ENCODE assay signal across 8 mouse cellular contexts in genomic region chr11:120785145-120785544, GRCm38 (mm10). TPM values are rescaled to one million over a fixed set of nuclear protein-coding genes. Genes with fewer than 3 reads are reported as not detected.
DNase-seq lines count a peak whose midpoint lies in the region; ATAC-seq and TF ChIP-seq lines count a peak whose summit lies in the region.

No protein-coding gene starts in this region.

- peaks cover 20% of the 10 kb centered on the region for H3K36me3 ChIP-seq in heart, embryonic 11.5 days (ENCODE audit: control insufficient read depth, insufficient read depth, low read length)
- peaks cover 77% of the 10 kb centered on the region for H3K36me3 ChIP-seq in E14TG2a.4 (ENCODE audit: insufficient read depth, low read length)
- H3K36me3 ChIP-seq in forebrain, embryonic 15.5 days: peaks cover 49% of the 10 kb centered on the region
- H3K36me3 ChIP-seq in liver, embryonic 14.5 days (replicated peaks; ENCODE audit: control insufficient read depth, insufficient read depth, low read depth): peaks cover 33% of the 10 kb centered on the region

- peak overlapping the region; percentile 93 for H3K9ac ChIP-seq in heart, embryonic 11.5 days (ENCODE audit: low read depth, low read length)
- H3K9ac ChIP-seq in forebrain, embryonic 15.5 days (replicated peaks): peak overlapping the region; percentile 81
- H3K9ac ChIP-seq in liver, embryonic 14.5 days (replicated peaks): peak overlapping the region; percentile 89

- H3K9me3 ChIP-seq in heart, embryonic 11.5 days (replicated peaks; ENCODE audit: control insufficient read depth, low read length): no peaks in the 10 kb centered on the region
- no peaks in the 10 kb centered on the region for H3K9me3 ChIP-seq in E14TG2a.4 (ENCODE audit: low read length)
- H3K9me3 ChIP-seq in forebrain, embryonic 15.5 days: no peaks in the 10 kb centered on the region
- H3K9me3 ChIP-seq in liver, embryonic 14.5 days (ENCODE audit: control insufficient read depth, low read length): no peaks in the 10 kb centered on the region

- TF ChIP-seq EP300 in liver, embryonic 14.5 days (IDR thresholded peaks at IDR 0.05; ENCODE audit: low read depth): no peak

- no peak for DNase-seq in heart, adult 18-20 months
- no peak for DNase-seq in liver, embryonic 14.5 days (ENCODE audit: low read depth in 3 of 3, low spot score in 3 of 3)
- no peak for DNase-seq in thymus, postnatal 10 days (ENCODE audit: low spot score in 2 of 2)
- DNase-seq in adrenal gland, adult 18-20 months (ENCODE audit: low spot score in 2 of 2): no peak
- no peak for DNase-seq in cerebellum, adult 18-20 months

- H3K27me3 ChIP-seq in heart, embryonic 11.5 days (ENCODE audit: control insufficient read depth, insufficient read depth, low read length): peaks cover 8% of the 10 kb centered on the region
- H3K27me3 ChIP-seq in E14TG2a.4 (ENCODE audit: insufficient read depth, low read length): no peaks in the 10 kb centered on the region
- no peaks in the 10 kb centered on the region for H3K27me3 ChIP-seq in forebrain, embryonic 15.5 days
- H3K27me3 ChIP-seq in liver, embryonic 14.5 days (ENCODE audit: control insufficient read depth, insufficient read depth, low read length): no peaks in the 10 kb centered on the region

- peak overlapping the region; percentile 72 for H3K4me2 ChIP-seq in heart, embryonic 11.5 days
- H3K4me2 ChIP-seq in forebrain, embryonic 15.5 days (replicated peaks): peak overlapping the region; percentile 87
- H3K4me2 ChIP-seq in liver, embryonic 14.5 days (ENCODE audit: low read depth): peak overlapping the region; percentile 96

- WGBS in heart, embryonic 11.5 days (ENCODE audit: insufficient replicate concordance): 33% methylated on average over 9 of the region's 9 CpGs
- 35% methylated on average over 9 of the region's 9 CpGs for WGBS in forebrain, embryonic 15.5 days
- WGBS in liver, embryonic 14.5 days (ENCODE audit: insufficient replicate concordance): 34% methylated on average over 9 of the region's 9 CpGs

- peaks cover 12% of the 10 kb centered on the region for H3K4me1 ChIP-seq in heart, embryonic 11.5 days (ENCODE audit: control insufficient read depth, insufficient read depth, low read length)
- H3K4me1 ChIP-seq in E14TG2a.4 (replicated peaks; ENCODE audit: low read depth, low read length): peaks cover 62% of the 10 kb centered on the region
- peaks cover 32% of the 10 kb centered on the region for H3K4me1 ChIP-seq in forebrain, embryonic 15.5 days
- peaks cover 0 to 10% of the 10 kb centered on the region in 2 experiments; a peak in 3 of 4 replicates for H3K4me1 ChIP-seq in liver, embryonic 14.5 days (replicated peaks; ENCODE audit: control insufficient read depth in 2 of 2, insufficient read depth in 2 of 2, low read length in 1 of 2)

- TF ChIP-seq CTCF in E14TG2a.4 (conservative IDR thresholded peaks at IDR 0.05; ENCODE audit: low read length): no peak
- TF ChIP-seq CTCF in liver, embryonic 14.5 days (IDR thresholded peaks at IDR 0.05; ENCODE audit: low read depth): no peak

- H3K27ac ChIP-seq in heart, embryonic 11.5 days (ENCODE audit: low read depth, low read length): no peak overlapping the region
- no peak overlapping the region for H3K27ac ChIP-seq in forebrain, embryonic 15.5 days (replicated peaks)
- no peak overlapping the region for H3K27ac ChIP-seq in liver, embryonic 14.5 days

- peak overlapping the region; percentile 91 for H3K4me3 ChIP-seq in heart, embryonic 11.5 days (ENCODE audit: low read depth, low read length)
- peak overlapping the region; percentile 95 for H3K4me3 ChIP-seq in E14TG2a.4 (replicated peaks; ENCODE audit: low read length)
- H3K4me3 ChIP-seq in forebrain, embryonic 15.5 days: peak overlapping the region; percentile 72
- H3K4me3 ChIP-seq in liver, embryonic 14.5 days (ENCODE audit: insufficient read depth in 1 of 2, low read depth in 2 of 2, low read length in 2 of 2): peak overlapping the region; percentile 81 to 84

- no peak for ATAC-seq in heart, embryonic 11.5 days (replicated peaks; ENCODE audit: insufficient number of reproducible peaks, low FRiP score, low TSS enrichment)
- ATAC-seq in forebrain, embryonic 15.5 days (replicated peaks): no peak
- ATAC-seq in liver, embryonic 14.5 days (ENCODE audit: insufficient read depth): no peak

RNA-seq across cellular contexts. Expression of gene Gps1, which starts 1.1 kb away (rescaled TPM):
- polyA plus RNA-seq in heart, embryonic 11.5 days (2014; fragmentation: Nextera tagmentation; extraction: Ambion mirVana): 166 and 179 TPM in 2 replicates
- 10 to 100 TPM; 54.8 to 55.9 TPM for total RNA-seq in heart, adult 18-20 months (2021)
- 276 and 287 TPM in 2 replicates for polyA plus RNA-seq in forebrain, embryonic 15.5 days (2015; fragmentation: Nextera tagmentation; extraction: Ambion mirVana)
- polyA plus RNA-seq in liver, embryonic 14.5 days (2012; rRNA removed): 65.2 and 66.6 TPM in 2 replicates
- polyA plus RNA-seq in liver, embryonic 14.5 days (2014; fragmentation: Nextera tagmentation; extraction: Ambion mirVana): 76.5 and 78.6 TPM in 2 replicates
- total RNA-seq in adrenal gland, adult 18-20 months (2021): 100 to 1,000 TPM; 118 to 138 TPM

RNA-seq across cellular contexts. Expression of gene Rfng, which starts 1.1 kb away (rescaled TPM):
- polyA plus RNA-seq in heart, embryonic 11.5 days (2014; fragmentation: Nextera tagmentation; extraction: Ambion mirVana): 15.0 and 16.5 TPM in 2 replicates
- 10 to 100 TPM; 11.4 to 11.5 TPM for total RNA-seq in heart, adult 18-20 months (2021)
- 88.5 and 94.5 TPM in 2 replicates for polyA plus RNA-seq in forebrain, embryonic 15.5 days (2015; fragmentation: Nextera tagmentation; extraction: Ambion mirVana)
- polyA plus RNA-seq in liver, embryonic 14.5 days (2012; rRNA removed): 8.6 and 10.2 TPM in 2 replicates
- polyA plus RNA-seq in liver, embryonic 14.5 days (2014; fragmentation: Nextera tagmentation; extraction: Ambion mirVana): 5.5 and 9.6 TPM in 2 replicates
- 10 to 100 TPM; 18.5 to 19.4 TPM for total RNA-seq in adrenal gland, adult 18-20 months (2021)

RNA-seq across cellular contexts. Expression of gene Dus1l, which starts 11.1 kb away (rescaled TPM):
- 50.0 and 59.9 TPM in 2 replicates for polyA plus RNA-seq in heart, embryonic 11.5 days (2014; fragmentation: Nextera tagmentation; extraction: Ambion mirVana)
- total RNA-seq in heart, adult 18-20 months (2021): 10 to 100 TPM; 22.4 to 30.3 TPM
- polyA plus RNA-seq in forebrain, embryonic 15.5 days (2015; fragmentation: Nextera tagmentation; extraction: Ambion mirVana): 50.0 and 50.1 TPM in 2 replicates
- polyA plus RNA-seq in liver, embryonic 14.5 days (2012; rRNA removed): 25.4 and 34.0 TPM in 2 replicates
- 61.2 and 64.3 TPM in 2 replicates for polyA plus RNA-seq in liver, embryonic 14.5 days (2014; fragmentation: Nextera tagmentation; extraction: Ambion mirVana)
- total RNA-seq in adrenal gland, adult 18-20 months (2021): 10 to 100 TPM; 47.8 to 57.2 TPM

RNA-seq across cellular contexts. Expression of gene Hmga1b, which starts 22.6 kb away (rescaled TPM):
- polyA plus RNA-seq in heart, embryonic 11.5 days (2014; fragmentation: Nextera tagmentation; extraction: Ambion mirVana): 4.5 and 5.8 TPM in 2 replicates
- total RNA-seq in heart, adult 18-20 months (2021): 10 to 100 TPM; 23.6 to 49.8 TPM
- 1.8 and 2.4 TPM in 2 replicates for polyA plus RNA-seq in forebrain, embryonic 15.5 days (2015; fragmentation: Nextera tagmentation; extraction: Ambion mirVana)
- polyA plus RNA-seq in liver, embryonic 14.5 days (2012; rRNA removed): 1.3 and 2.0 TPM in 2 replicates
- 3.8 and 4.3 TPM in 2 replicates for polyA plus RNA-seq in liver, embryonic 14.5 days (2014; fragmentation: Nextera tagmentation; extraction: Ambion mirVana)
- 10 to 100 TPM; 10.1 to 14.6 TPM for total RNA-seq in adrenal gland, adult 18-20 months (2021)

RNA-seq across cellular contexts. Expression of gene Fasn, which starts 39.2 kb away (rescaled TPM):
- polyA plus RNA-seq in heart, embryonic 11.5 days (2014; fragmentation: Nextera tagmentation; extraction: Ambion mirVana): 33.9 and 42.6 TPM in 2 replicates
- total RNA-seq in heart, adult 18-20 months (2021): 100 to 1,000 TPM in 1 of 2 experiments, 10 to 100 TPM in 1; 41.4 to 258 TPM
- polyA plus RNA-seq in forebrain, embryonic 15.5 days (2015; fragmentation: Nextera tagmentation; extraction: Ambion mirVana): 78.3 and 80.6 TPM in 2 replicates
- 51.6 and 59.8 TPM in 2 replicates for polyA plus RNA-seq in liver, embryonic 14.5 days (2012; rRNA removed)
- polyA plus RNA-seq in liver, embryonic 14.5 days (2014; fragmentation: Nextera tagmentation; extraction: Ambion mirVana): 17.7 and 22.3 TPM in 2 replicates
- 1,000 to 10,000 TPM; 2,155 to 5,020 TPM for total RNA-seq in adrenal gland, adult 18-20 months (2021)
